Mouse (Mus musculus) hindbrain, embryonic 15.5 days (tissue): Measurements from ENCODE around the gene Tbc1d2b. TPM values are rescaled to one million over a fixed set of nuclear protein-coding genes. Genes with fewer than 3 reads are reported as not detected.

Source experiments
- polyA plus RNA-seq: library from polyadenylated mRNA; unstranded; fragments of >200 nt; fragmentation: Nextera tagmentation; extraction: Ambion mirVana; gene quantifications from 2 replicates; pipeline ENCODE4 v1.2.1, GENCODE M21; 2015

Tbc1d2b gene
- polyA plus RNA-seq, 1 experiment from 2014 or later, result 6.7 TPM

Other genes starting within 250 kb of the Tbc1d2b start
- gene Ctsh, start 216.7 kb downstream of the Tbc1d2b start, polyA plus RNA-seq, result 27.3 and 31.1 TPM in 2 replicates
- 505 and 550 TPM in 2 replicates for gene Morf4l1, start 156.0 kb downstream of the Tbc1d2b start, polyA plus RNA-seq
- gene Adamts7, start 107.7 kb downstream of the Tbc1d2b start, polyA plus RNA-seq, result 7.9 and 9.0 TPM in 2 replicates